Mouse (Mus musculus) midbrain, embryonic 13.5 days (tissue): Measurements from ENCODE around the gene Sec1. TPM values are rescaled to one million over a fixed set of nuclear protein-coding genes. Genes with fewer than 3 reads are reported as not detected.

Source experiments
- ATAC-seq: fragments of 200-750 bp; cut with Nextera tagmentation; 2 replicates; pipeline ENCODE4 v1.8.0; 2017; ENCODE audit warnings: mild to moderate bottlenecking, moderate TSS enrichment, moderate library complexity
- H3K27ac ChIP-seq: fragments of 300-500 bp; sonication (generic); 2 replicates; pipeline ENCODE4 v1.5.1; 2015; ENCODE audit warnings: inconsistent platforms, mild to moderate bottlenecking, moderate library complexity
- H3K27me3 ChIP-seq: fragments of 300-500 bp; sonication (generic); 2 replicates; pipeline ENCODE4 v1.6.1; 2015; ENCODE audit warnings: mild to moderate bottlenecking, inconsistent platforms
- H3K36me3 ChIP-seq: fragments of 300-500 bp; sonication (generic); 2 replicates; pipeline ENCODE4 v1.6.1; 2015; ENCODE audit warnings: mild to moderate bottlenecking, inconsistent platforms
- H3K4me1 ChIP-seq: fragments of 300-500 bp; sonication (generic); replicated peaks from 2 replicates; pipeline ENCODE4 v1.6.1; 2015; ENCODE audit warnings: inconsistent platforms
- H3K4me2 ChIP-seq: fragments of 300-500 bp; sonication (generic); replicated peaks from 2 replicates; pipeline ENCODE4 v1.6.1; 2015; ENCODE audit warnings: moderate library complexity, mild to moderate bottlenecking, inconsistent platforms
- H3K4me3 ChIP-seq: fragments of 300-500 bp; sonication (generic); replicated peaks from 2 replicates; pipeline ENCODE4 v1.5.1; 2015; ENCODE audit warnings: mild to moderate bottlenecking, inconsistent platforms
- H3K9ac ChIP-seq: fragments of 300-500 bp; sonication (generic); replicated peaks from 2 replicates; pipeline ENCODE4 v1.6.1; 2015; ENCODE audit warnings: mild to moderate bottlenecking, inconsistent platforms
- H3K9me3 ChIP-seq: fragments of 300-500 bp; sonication (generic); 2 replicates; pipeline ENCODE4 v1.6.1; 2016; ENCODE audit warnings: mild to moderate bottlenecking, inconsistent platforms
- WGBS: fragments of 180-500 bp; shearing (Covaris S2); methylation state at CpG from one replicate; pipeline ENCODE4 v1.1.7; 2015; 5-methylcytosine and 5-hydroxymethylcytosine counted together
- polyA plus RNA-seq: library from polyadenylated mRNA; unstranded; fragments of >200 nt; fragmentation: Nextera tagmentation; extraction: Ambion mirVana; gene quantifications from 2 replicates; pipeline ENCODE4 v1.2.1, GENCODE M21; 2015

The Sec1 gene
- polyA plus RNA-seq, 1 experiment from 2014 or later, result 0.31 TPM

GRCm38 (mm10) chr7:45716460-45716857 is 22.3 kb upstream of the Sec1 start:
- WGBS, result 88% methylated on average over 3 of the region's 3 CpGs
- Histone ChIP-seq H3K27ac (no peak overlapping the region), H3K36me3 (peaks cover 46% of the 10 kb centered on the region), H3K4me2 (peak overlapping the region; percentile 81), H3K9ac (peak overlapping the region; percentile 91), H3K9me3 (no peaks in the 10 kb centered on the region), H3K4me1 (peaks cover 56% of the 10 kb centered on the region), H3K4me3 (peak overlapping the region; percentile 82), H3K27me3 (no peaks in the 10 kb centered on the region)
- no peak for ATAC-seq

GRCm38 (mm10) chr7:45715741-45716459 is 21.7 kb upstream of the Sec1 start:
- no peak for ATAC-seq
- 85% methylated on average over 19 of the region's 19 CpGs for WGBS

GRCm38 (mm10) chr7:45715090-45715708 is 21.0 kb upstream of the Sec1 start, which contains the start of gene Rpl18:
Rpl18 (plus strand) TSS chr7:45715457.
- no peaks in the 10 kb centered on the region for H3K27me3 ChIP-seq
- peak within 1 kb of the TSS; percentile 91 for H3K9ac ChIP-seq
- H3K4me2 ChIP-seq, result peak within 1 kb of the TSS; percentile 81
- H3K27ac ChIP-seq, result peak within 1 kb of the TSS; percentile 83
- no peaks in the 10 kb centered on the region for H3K9me3 ChIP-seq
- H3K36me3 ChIP-seq, result peaks cover 46% of the 10 kb centered on the region
- 8% methylated on average over 34 of the region's 34 CpGs for WGBS
- H3K4me1 ChIP-seq, result peaks cover 59% of the 10 kb centered on the region
- peak within 1 kb of the TSS; percentile 82 for H3K4me3 ChIP-seq
- peak; percentile 92 for ATAC-seq

More at GRCm38 (mm10) chr7:45715741-45716459, 21.7 kb upstream of the Sec1 start:
- Histone ChIP-seq H3K4me1 (peaks cover 54% of the 10 kb centered on the region), H3K36me3 (peaks cover 46% of the 10 kb centered on the region), H3K4me2 (peak overlapping the region; percentile 81), H3K4me3 (peak overlapping the region; percentile 82), H3K9me3 (no peaks in the 10 kb centered on the region), H3K9ac (peak overlapping the region; percentile 91; the same call in 1 of the 2 replicates), H3K27ac (peak overlapping the region; percentile 83), H3K27me3 (no peaks in the 10 kb centered on the region)

- Histone ChIP-seq H3K4me1 (peaks cover 60% of the 10 kb centered on the region), H3K9ac (peak overlapping the region; percentile 79)
- 12% methylated on average over 14 of the region's 14 CpGs for WGBS
These were observed 20.5 kb upstream of the Sec1 start for GRCm38 (mm10) chr7:45714630-45715089.

GRCm38 (mm10) chr7:45713881-45714520 is 19.8 kb upstream of the Sec1 start:
- Histone ChIP-seq H3K9me3 (no peaks in the 10 kb centered on the region), H3K27ac (no peak overlapping the region), H3K36me3 (peaks cover 39% of the 10 kb centered on the region), H3K4me2 (peak overlapping the region; percentile 81), H3K9ac (peak overlapping the region; percentile 79), H3K4me3 (peak overlapping the region; percentile 82), H3K4me1 (peaks cover 60% of the 10 kb centered on the region), H3K27me3 (no peaks in the 10 kb centered on the region)
- 88% methylated on average over 6 of the region's 6 CpGs for WGBS
- ATAC-seq, result no peak

More at GRCm38 (mm10) chr7:45714630-45715089, 20.5 kb upstream of the Sec1 start:
- Histone ChIP-seq H3K4me2 (peak overlapping the region; percentile 81), H3K27ac (peak overlapping the region; percentile 30; the same call in 1 of the 2 replicates), H3K27me3 (no peaks in the 10 kb centered on the region), H3K36me3 (peaks cover 46% of the 10 kb centered on the region), H3K9me3 (no peaks in the 10 kb centered on the region), H3K4me3 (peak overlapping the region; percentile 82)
- peak; percentile 59 for ATAC-seq

GRCm38 (mm10) chr7:45713396-45713795 is 19.2 kb upstream of the Sec1 start:
- H3K27me3 ChIP-seq, result no peaks in the 10 kb centered on the region
- H3K27ac ChIP-seq, result no peak overlapping the region
- no peak overlapping the region for H3K4me2 ChIP-seq
- 93% methylated on average over 16 of the region's 16 CpGs for WGBS
- no peak overlapping the region for H3K4me3 ChIP-seq
- no peaks in the 10 kb centered on the region for H3K9me3 ChIP-seq
- H3K36me3 ChIP-seq, result peaks cover 39% of the 10 kb centered on the region
- H3K9ac ChIP-seq, result no peak overlapping the region
- ATAC-seq, result no peak
- H3K4me1 ChIP-seq, result peaks cover 61% of the 10 kb centered on the region

GRCm38 (mm10) chr7:45712022-45712757 is 18.0 kb upstream of the Sec1 start:
- no peak for ATAC-seq
- H3K9ac ChIP-seq, result no peak overlapping the region
- 91% methylated on average over 21 of the region's 21 CpGs for WGBS
- no peak overlapping the region for H3K4me2 ChIP-seq
- H3K9me3 ChIP-seq, result no peaks in the 10 kb centered on the region
- H3K27me3 ChIP-seq, result no peaks in the 10 kb centered on the region
- no peak overlapping the region for H3K27ac ChIP-seq
- peaks cover 72% of the 10 kb centered on the region for H3K4me1 ChIP-seq
- H3K4me3 ChIP-seq, result no peak overlapping the region
- H3K36me3 ChIP-seq, result peaks cover 39% of the 10 kb centered on the region

GRCm38 (mm10) chr7:45711316-45712021 is 17.3 kb upstream of the Sec1 start:
- H3K4me2 ChIP-seq, result no peak overlapping the region
- ATAC-seq, result no peak
- no peak overlapping the region for H3K9ac ChIP-seq
- H3K4me1 ChIP-seq, result peaks cover 72% of the 10 kb centered on the region
- H3K9me3 ChIP-seq, result no peaks in the 10 kb centered on the region
- WGBS, result 92% methylated on average over 24 of the region's 24 CpGs
- H3K36me3 ChIP-seq, result peaks cover 39% of the 10 kb centered on the region
- no peak overlapping the region for H3K4me3 ChIP-seq
- no peak overlapping the region for H3K27ac ChIP-seq
- H3K27me3 ChIP-seq, result no peaks in the 10 kb centered on the region

GRCm38 (mm10) chr7:45710477-45711191 is 16.4 kb upstream of the Sec1 start:
- no peak for ATAC-seq
- 92% methylated on average over 20 of the region's 20 CpGs for WGBS
- H3K9ac ChIP-seq, result no peak overlapping the region
- peaks cover 72% of the 10 kb centered on the region for H3K4me1 ChIP-seq
- H3K9me3 ChIP-seq, result no peaks in the 10 kb centered on the region
- H3K4me2 ChIP-seq, result no peak overlapping the region
- H3K27me3 ChIP-seq, result no peaks in the 10 kb centered on the region
- peak overlapping the region; percentile 85 for H3K27ac ChIP-seq
- H3K36me3 ChIP-seq, result peaks cover 39% of the 10 kb centered on the region
- no peak overlapping the region for H3K4me3 ChIP-seq

- Histone ChIP-seq H3K4me3 (no peak overlapping the region), H3K9ac (peak overlapping the region; percentile 47), H3K27me3 (no peaks in the 10 kb centered on the region), H3K27ac (peak overlapping the region; percentile 85), H3K9me3 (no peaks in the 10 kb centered on the region), H3K4me1 (peaks cover 74% of the 10 kb centered on the region), H3K36me3 (peaks cover 39% of the 10 kb centered on the region), H3K4me2 (peak overlapping the region; percentile 98)
- WGBS, result 69% methylated on average over 14 of the region's 14 CpGs
- ATAC-seq, result no peak
These were observed 15.6 kb upstream of the Sec1 start for GRCm38 (mm10) chr7:45709677-45710355.
